Mouse (Mus musculus): ENCODE results near the gene Sgca.
"Not testable (repeated sequence)": the region's sequence is repeated elsewhere in the genome, so short reads cannot be mapped to it uniquely, and the experiment has no call there.

Gene Sgca

GRCm38 (mm10) chr11:94987341-94987740 is 11.2 kb upstream of the Sgca start:
- no peak for DNase-seq (ENCODE audit: low spot score in 2 of 2)

- no peak for DNase-seq (ENCODE audit: low spot score in 2 of 2)
Measured at GRCm38 (mm10) chr11:94986435-94986834, 10.3 kb upstream of the Sgca start.

- DNase-seq (ENCODE audit: low spot score in 2 of 2): no peak
Measured at GRCm38 (mm10) chr11:94985822-94986221, 9.7 kb upstream of the Sgca start.

- DNase-seq (ENCODE audit: low spot score in 2 of 2): no peak
Measured at GRCm38 (mm10) chr11:94985140-94985539, 9.0 kb upstream of the Sgca start.

- no peak for DNase-seq (ENCODE audit: low spot score in 2 of 2)
Measured at GRCm38 (mm10) chr11:94979462-94980179, 3.5 kb upstream of the Sgca start.

GRCm38 (mm10) chr11:94978947-94979346 is 2.8 kb upstream of the Sgca start:
- DNase-seq (ENCODE audit: low spot score in 2 of 2): peak; percentile 98

- peak in 1 of 2 experiments; percentile 33 for DNase-seq (ENCODE audit: low spot score in 2 of 2)
Measured at GRCm38 (mm10) chr11:94978178-94978915, 2.2 kb upstream of the Sgca start.

- DNase-seq (ENCODE audit: low spot score in 2 of 2): peak in 1 of 2 experiments; percentile 27
Measured at GRCm38 (mm10) chr11:94974951-94975350, 1.2 kb downstream of the Sgca start.

- no peak for DNase-seq (ENCODE audit: low spot score in 2 of 2)
Measured at GRCm38 (mm10) chr11:94973313-94973712, 2.8 kb downstream of the Sgca start.

GRCm38 (mm10) chr11:94972887-94973286 is 3.2 kb downstream of the Sgca start:
- DNase-seq (ENCODE audit: low spot score in 2 of 2): no peak

- DNase-seq (ENCODE audit: low spot score in 2 of 2): no peak
Measured at GRCm38 (mm10) chr11:94971895-94972615, 4.1 kb downstream of the Sgca start.

- DNase-seq (ENCODE audit: low spot score in 2 of 2): peak; percentile 84 to 85
Measured at GRCm38 (mm10) chr11:94970210-94970943, 5.8 kb downstream of the Sgca start.

GRCm38 (mm10) chr11:94969709-94970108 is 6.4 kb downstream of the Sgca start:
- DNase-seq (ENCODE audit: low spot score in 2 of 2): not testable (repeated sequence)

GRCm38 (mm10) chr11:94968187-94968586 is 7.9 kb downstream of the Sgca start:
- DNase-seq (ENCODE audit: low spot score in 2 of 2): peak in 1 of 2 experiments; percentile 59

- DNase-seq (ENCODE audit: low spot score in 2 of 2): no peak
Measured at GRCm38 (mm10) chr11:94967419-94967818, 8.7 kb downstream of the Sgca start, which contains the start of gene Hils1. Hils1 (plus strand) TSS chr11:94967593.

- DNase-seq (ENCODE audit: low spot score in 2 of 2): no peak
Measured at GRCm38 (mm10) chr11:94962534-94963101, 13.5 kb downstream of the Sgca start.

- DNase-seq (ENCODE audit: low spot score in 2 of 2): peak; percentile 80
Measured at GRCm38 (mm10) chr11:94958065-94958858, 17.9 kb downstream of the Sgca start.

GRCm38 (mm10) chr11:94957693-94958064 is 18.4 kb downstream of the Sgca start:
- no peak for DNase-seq (ENCODE audit: low spot score in 2 of 2)

- no peak for DNase-seq (ENCODE audit: low spot score in 2 of 2)
Measured at GRCm38 (mm10) chr11:94955103-94955502, 21.0 kb downstream of the Sgca start.

GRCm38 (mm10) chr11:94952169-94952568 is 24.0 kb downstream of the Sgca start:
- no peak for DNase-seq (ENCODE audit: low spot score in 2 of 2)

- no peak for DNase-seq (ENCODE audit: low spot score in 2 of 2)
Measured at GRCm38 (mm10) chr11:94945236-94945635, 30.9 kb downstream of the Sgca start.
